Mouse (Mus musculus): ENCODE measurements around the gene Srcin1. TPM values are rescaled to one million over a fixed set of nuclear protein-coding genes. Genes with fewer than 3 reads are reported as not detected.

Srcin1 gene
- total RNA-seq, 2 experiments from 2014 or later = not detected

DNA sequence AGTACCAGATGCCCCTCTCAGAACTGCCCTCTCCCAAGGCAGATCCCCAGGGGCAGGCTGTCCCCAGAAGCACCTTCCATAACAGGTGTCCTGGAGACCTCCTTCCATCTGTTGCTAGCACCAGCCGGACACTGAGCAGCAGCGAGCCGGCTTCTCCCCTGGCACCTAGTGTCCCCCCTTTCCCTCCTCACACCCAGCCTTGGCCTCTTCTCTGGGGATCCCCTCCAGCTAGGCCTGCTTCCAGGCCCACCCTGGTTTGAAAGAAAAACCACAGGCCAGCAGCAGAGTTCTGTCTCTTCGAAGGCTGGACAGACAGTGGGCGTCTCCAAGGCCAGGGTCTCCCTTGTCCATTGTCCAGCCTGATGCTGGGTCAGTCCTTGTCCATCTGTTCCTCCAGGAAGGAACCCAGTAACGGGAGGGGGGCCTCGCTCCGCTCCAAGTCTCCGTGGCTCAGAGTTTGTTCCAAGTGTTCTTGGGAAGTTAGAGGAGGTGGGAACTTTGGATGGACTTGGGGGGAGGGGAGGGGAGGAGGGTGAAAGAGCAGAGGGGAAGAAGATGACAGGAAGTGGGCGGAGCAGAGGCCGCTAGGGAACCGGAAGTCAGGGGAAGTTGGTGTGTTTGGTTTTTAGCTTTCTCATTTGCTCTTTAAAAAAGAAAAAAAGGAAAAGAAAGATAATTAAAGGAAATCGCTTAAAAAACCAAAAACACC, 64.2 kb downstream of the Srcin1 start:
- 0 out of 2 replicates have a peak, but pooled peaks have one; percentile 27 for ATAC-seq (replicated peaks; ENCODE audit: low FRiP score, poor library complexity, severe bottlenecking)

DNA sequence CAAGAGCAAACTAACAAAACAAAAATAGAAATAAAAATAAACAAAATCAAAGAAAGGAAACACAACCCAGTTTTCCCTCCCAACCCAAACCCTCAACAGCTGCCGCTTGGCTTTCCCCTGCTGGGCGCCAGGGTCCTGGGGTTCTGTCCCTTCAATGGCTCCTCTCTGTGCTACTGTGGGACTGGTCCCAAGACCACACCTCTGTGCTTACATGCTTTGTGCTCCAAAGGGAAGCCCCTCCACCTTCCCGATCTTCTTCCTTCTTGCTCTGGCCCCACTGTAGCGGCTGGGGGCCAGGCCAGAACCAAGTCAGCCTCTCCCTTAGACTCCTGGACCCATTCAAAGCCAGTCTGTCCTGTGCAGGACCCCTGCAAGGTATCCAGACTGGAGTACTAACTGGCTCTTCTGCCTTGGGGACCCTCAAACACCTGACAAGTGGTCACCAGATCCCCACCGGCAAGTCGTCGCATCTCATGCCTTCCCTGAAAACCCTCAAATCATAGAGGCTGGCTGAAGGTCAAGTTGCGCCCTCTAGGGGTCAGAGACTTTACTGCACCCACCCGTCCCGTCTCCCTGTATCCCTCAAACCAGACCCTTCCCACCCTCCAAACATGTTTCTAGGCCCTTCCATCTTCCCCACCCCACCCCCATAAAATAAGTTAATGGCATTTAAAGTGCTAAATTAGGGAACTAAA, 64.9 kb downstream of the Srcin1 start:
- ATAC-seq (replicated peaks; ENCODE audit: low FRiP score, poor library complexity, severe bottlenecking) = peak; percentile 63; the same call in 1 of the 2 replicates

DNA sequence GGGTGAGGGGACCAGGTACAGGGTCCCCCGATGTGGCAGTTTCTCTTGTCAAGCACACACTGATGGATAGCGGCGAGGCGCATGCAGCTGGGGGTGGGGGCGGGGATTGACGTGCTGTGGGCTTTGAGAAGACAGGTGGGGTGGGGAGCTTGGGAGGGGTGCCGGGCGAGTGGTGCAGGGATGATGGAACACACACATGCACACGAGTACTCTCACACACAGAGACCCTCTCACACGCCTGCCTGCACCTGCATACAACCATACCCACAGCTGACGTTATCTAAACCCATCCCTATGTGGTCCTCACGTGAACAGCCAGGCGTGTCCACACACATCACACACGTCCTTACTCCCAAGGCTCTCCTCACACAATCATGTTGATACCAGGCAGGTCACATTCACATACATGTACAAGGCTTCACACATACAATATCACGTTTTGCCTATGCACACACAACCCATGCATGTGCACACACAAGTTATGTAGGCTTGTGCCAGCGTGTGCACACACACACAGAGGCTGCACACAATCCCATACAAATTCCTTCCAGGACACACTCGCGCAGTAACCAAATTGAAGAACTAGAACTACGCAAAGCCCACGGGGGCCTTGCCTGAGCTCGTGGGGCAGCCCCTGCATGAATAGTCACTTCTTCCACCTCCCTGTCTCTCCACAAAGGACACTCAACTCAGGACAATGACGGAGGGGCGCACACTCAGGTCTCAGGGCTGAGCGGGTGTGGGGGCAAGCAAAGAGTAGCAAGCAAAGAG, 66.1 kb downstream of the Srcin1 start:
- no peak for ATAC-seq (replicated peaks; ENCODE audit: low FRiP score, poor library complexity, severe bottlenecking)

DNA sequence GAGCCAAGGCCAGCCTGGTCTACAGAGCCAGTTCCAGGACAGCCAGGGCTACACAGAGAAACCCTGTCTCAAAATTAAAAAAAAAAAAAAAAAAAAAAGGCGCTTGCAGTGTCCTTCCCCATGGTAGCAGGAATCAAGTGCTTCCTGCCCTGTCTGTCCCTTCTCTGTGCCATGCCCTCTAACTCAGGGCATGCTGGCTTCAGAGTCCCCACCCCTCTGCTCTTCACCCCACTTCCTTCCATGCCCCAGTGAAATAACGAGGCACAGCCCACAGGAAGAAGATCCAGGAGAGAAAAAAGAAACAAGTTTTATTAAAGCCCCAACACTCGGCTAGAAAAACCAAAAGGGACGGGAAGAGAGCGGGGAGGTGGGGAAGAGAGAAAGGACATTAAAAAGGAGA, 66.9 kb downstream of the Srcin1 start:
- ATAC-seq (replicated peaks; ENCODE audit: low FRiP score, poor library complexity, severe bottlenecking) = no peak

DNA sequence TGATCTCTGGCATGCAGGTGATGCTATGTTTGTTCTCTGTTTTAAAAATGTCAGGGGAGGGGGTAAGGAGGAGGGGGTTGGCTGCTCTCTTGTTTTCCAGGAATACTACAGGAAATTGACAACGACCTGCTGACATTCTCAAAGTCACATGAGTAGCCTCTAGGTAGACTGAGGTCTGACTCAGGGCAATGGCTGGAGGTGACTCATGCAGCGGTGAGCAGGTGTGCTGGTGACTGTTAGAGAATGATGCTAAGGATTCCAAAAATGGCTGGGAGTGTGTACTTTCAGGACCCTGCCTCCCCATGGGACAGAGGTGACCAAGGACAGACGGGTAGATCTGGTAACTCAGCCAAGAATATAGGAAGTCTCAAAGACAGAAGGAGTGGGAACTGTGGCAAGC, 67.8 kb downstream of the Srcin1 start:
- ATAC-seq (replicated peaks; ENCODE audit: low FRiP score, poor library complexity, severe bottlenecking) = no peak

DNA sequence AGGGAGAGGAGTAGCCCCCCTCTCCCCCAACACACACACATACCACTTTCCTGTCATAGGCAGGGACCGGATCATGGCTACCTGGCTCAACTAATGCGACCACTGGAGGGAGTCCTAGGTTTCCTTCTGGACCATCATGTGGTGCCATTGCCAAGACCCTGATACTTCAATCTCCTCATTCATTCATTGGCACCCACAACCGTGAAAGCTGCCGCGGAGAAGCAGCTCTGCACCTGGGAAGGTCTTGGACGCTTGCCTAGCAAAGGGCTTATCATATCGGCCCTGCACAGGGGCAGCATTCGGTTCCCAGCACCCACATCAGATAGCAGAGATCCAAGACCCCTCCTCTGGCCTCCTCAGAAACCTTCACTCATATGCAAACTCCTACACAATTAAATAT, 69.7 kb downstream of the Srcin1 start:
- no peak for ATAC-seq (replicated peaks; ENCODE audit: low FRiP score, poor library complexity, severe bottlenecking)

DNA sequence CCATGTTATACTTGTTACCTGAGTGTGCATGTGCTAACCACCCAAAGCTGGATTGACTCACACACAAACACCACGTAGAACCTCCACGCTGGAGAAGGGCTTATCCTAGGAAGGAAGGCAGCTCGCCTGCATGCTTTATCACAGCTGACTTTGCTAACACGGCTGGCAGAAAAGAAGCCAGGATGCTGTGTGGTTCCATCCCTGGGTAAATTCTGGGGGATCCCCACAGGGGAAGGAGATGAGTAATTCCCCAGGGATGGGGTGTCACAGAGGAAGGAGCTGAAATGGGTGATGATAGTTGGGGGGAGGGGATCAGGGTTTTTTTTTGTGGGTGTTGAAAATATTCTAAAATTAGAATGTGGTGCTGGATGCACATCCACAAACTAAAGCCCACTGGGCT, 70.2 kb downstream of the Srcin1 start:
- no peak for ATAC-seq (replicated peaks; ENCODE audit: low FRiP score, poor library complexity, severe bottlenecking)

DNA sequence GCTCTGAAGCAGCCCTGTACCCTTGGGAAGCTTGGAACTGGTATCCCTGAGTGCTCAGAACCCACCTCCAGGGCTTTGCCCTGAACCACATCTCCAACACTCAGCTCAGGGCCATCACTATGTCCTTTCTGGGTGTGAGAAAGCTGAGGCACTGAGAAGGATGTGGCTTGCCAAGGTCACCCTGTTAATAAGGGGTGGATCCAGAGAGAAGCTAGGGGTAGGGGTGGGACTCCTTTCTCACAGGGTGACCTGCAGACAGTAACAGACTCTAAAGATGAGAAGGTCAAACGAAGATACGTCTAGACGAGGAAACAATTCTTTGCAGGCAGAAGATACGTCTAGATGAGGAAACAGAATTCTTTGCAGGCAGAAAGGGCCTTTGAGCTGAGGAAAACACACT, 73.1 kb downstream of the Srcin1 start:
- ATAC-seq (replicated peaks; ENCODE audit: low FRiP score, poor library complexity, severe bottlenecking) = no peak

DNA sequence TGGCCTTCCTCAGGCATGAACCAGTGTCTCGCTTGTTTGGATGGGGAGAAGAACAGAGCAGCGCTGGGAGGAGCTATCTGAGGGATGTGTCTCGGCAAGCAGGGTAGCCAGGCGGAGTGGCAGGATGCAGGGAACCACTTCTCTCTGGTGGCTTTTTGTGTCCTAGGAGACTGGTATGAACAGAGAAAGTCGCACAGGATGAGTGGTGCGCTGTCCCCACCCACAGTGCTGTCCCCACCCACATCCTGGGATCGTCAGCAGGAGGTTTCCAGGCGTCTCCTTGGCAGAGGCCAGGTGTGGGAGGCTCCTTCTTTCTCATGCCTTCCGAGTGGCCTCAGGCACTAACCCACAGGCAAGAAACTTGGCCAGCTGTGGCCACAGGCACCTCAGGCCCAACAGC, 73.6 kb downstream of the Srcin1 start:
- no peak for ATAC-seq (replicated peaks; ENCODE audit: low FRiP score, poor library complexity, severe bottlenecking)

DNA sequence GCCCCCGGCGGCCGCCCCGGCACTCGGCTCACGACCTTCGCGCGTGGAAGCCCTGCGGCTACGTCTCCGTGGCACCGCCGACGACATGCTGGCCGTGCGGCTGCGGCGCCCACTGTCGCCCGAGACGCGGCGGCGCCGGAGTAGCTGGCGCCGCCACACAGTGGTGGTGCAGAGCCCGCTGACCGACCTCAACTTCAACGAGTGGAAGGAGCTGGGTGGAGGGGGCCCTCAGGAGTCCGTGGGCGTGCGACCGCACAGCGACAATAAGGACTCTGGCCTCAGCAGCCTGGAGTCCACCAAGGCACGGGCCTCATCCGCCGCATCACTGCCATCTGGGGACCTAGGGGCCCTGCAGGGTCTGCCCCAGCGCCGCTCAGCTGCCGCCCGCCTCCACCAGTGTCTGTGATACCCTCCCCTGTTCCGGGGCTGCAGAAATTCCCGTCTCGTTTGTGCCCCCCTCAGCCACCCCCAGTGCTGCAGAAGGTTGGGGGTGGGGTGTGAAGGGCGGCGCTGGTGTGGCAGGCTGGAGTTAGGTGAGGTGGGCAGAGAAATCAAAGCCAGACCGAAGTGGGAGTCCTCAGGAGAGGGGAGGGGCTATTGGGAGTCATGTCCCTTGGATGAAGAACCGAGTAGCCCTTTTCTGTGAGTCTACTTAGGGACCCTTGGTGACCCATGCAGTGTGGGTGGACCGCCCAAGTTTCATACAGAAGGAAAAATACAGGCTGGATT, 75.1 kb downstream of the Srcin1 start:
- no peak for ATAC-seq (replicated peaks; ENCODE audit: low FRiP score, poor library complexity, severe bottlenecking)

DNA sequence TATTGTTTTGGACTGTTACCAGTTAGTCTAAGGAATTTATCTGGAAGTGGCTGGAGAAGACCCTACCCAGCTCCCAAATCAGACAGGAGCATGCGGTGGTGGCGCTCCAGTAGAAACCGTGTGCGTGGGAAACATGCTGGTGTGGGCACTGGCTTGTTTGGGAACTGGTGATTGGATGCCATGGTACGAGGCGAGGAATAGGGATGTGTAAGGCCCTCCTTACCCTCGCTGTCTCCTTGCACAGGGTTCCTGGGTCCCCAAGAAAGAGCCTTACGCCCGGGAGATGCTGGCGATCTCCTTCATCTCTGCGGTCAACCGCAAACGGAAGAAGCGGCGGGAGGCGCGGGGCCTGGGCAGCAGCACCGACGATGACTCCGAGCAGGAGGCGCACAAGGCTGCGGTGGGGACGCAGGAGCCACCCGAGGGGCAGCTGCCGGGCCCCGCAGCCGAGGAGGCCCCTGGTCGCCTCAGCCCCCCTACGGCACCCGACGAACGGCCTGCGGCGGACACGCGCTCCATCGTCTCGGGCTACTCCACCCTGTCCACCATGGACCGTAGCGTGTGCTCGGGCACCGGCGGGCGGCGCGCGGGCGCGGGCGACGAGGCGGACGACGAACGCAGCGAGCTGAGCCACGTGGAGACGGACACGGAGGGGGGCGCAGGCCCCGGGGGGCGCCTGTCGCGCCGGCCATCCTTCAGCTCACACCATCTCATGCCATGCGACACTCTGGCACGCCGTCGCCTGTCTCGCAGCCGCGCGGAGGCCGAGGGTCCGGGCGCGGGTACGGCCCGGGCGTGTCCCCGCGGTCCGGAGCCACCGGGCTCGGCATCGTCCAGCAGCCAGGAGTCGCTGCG, 75.9 kb downstream of the Srcin1 start, which contains the start of gene 4933428G20Rik:
4933428G20Rik (minus strand) TSS at position 476 of the 855 bp plus-strand sequence.
- ATAC-seq (replicated peaks; ENCODE audit: low FRiP score, poor library complexity, severe bottlenecking) = no peak

DNA sequence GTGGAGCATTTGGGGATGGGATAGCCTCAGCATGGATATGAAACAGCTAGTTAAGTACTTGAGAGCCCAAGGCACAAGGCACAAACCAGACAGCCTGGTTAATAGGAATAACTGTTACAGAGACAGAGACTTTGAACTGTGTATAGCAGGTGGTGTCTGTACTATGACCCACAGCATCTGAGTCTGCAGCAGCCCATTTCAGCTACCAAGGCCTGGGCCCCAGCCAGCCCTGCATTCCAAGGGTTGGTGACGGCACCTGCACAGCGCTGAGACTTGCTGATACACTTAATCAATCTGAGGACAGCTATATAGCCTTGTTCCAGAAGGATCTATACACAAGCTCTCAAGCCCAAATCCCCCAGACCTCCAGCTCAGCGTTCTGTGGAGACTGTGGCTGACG, 78.4 kb downstream of the Srcin1 start:
- ATAC-seq (replicated peaks; ENCODE audit: low FRiP score, poor library complexity, severe bottlenecking) = no peak

DNA sequence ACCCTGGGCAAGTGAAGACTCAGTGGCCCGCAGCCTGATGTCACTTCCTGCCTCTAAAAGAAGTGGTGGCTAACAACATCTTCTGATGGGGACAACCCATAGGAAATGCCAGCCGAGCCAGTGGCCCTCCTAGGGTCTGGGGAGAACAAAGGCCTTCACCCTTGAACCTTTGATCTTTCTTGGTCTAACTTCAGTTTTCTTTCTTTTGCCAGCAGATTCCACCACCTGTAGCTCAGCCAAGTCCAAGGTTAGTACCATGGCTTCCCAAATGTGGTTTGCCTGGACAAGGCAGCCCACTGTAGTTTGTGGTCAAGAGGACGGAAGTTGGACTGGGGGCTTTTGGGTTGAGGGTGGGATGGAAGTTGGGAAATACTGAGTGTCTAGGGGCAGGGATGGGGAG, 83.2 kb downstream of the Srcin1 start:
- no peak for ATAC-seq (replicated peaks; ENCODE audit: low FRiP score, poor library complexity, severe bottlenecking)

DNA sequence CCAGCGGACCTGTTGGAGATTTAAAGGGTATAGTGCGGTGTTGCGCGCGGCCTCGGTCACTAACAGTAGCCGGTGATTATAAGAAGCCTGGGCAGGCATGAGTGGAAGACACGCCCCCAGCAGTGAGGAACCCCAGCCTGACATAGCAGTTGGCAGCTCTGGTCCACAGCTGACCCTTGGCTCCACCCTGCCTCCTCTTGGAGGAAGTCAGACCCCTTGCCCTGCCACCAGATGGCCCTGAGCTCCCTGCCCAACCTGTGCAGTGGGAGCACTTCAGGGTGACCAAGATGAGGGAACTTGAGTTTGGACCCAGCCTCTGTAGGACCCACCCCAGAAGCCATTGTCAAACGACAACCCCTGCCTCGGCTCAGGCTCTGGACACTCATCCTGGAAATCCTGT, 84.3 kb downstream of the Srcin1 start:
- ATAC-seq (replicated peaks; ENCODE audit: low FRiP score, poor library complexity, severe bottlenecking) = no peak

DNA sequence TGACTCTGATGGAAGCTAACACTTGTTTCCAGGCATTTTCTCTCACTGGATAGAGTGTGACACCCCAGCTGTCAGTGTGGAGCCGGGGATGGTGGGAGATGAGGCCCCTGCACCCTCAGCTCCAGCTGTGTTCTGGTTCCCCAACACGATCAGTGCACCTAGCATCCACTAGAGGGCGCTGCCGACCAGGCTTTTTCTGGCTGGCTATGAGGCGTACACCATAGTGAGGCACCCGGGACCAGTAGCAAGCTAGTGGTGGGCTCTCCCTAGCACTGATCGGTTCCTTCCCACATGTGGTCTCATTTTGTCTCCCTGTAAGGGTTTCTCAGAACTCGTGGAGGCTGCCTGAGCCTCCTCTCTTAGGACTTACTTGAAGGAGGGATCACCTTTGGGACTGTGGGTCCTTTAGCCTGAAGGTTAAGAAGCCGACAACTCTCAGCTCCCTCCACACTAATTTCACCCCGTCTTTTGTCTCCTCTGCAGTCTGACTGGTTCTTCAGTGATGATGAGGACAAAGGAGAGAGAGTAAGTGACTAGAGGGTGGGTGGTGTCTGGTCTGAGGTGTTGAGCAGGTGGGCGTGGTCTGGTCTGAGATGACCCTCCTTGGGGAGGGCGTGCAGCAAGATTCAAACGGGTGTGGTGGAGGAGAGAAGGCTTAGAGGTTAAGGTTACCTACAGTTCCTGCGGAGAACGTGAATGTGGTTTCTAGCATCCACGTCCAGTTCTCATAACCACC, 86.2 kb downstream of the Srcin1 start:
- ATAC-seq (replicated peaks; ENCODE audit: low FRiP score, poor library complexity, severe bottlenecking) = peak; percentile 62

DNA sequence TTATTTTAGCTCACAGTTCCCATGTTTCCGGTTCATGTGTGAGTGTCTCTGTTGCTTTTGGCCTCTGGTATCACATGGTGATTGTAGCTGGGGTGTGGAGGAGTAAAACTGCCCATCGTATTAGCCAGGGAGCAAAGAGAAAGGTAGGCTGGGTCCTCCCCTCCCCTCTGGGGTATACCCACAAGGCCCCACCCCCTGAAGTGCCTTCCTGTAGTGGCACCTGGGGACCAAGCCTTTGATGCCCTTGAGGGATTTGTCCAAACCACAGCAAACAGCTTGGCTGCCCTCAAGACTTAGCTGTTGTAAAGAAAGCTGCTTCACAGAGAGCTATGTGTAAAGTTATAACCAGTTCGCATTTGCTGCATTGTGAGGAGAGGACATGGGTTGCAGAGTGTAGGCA, 88.3 kb downstream of the Srcin1 start:
- no peak for ATAC-seq (replicated peaks; ENCODE audit: low FRiP score, poor library complexity, severe bottlenecking)

DNA sequence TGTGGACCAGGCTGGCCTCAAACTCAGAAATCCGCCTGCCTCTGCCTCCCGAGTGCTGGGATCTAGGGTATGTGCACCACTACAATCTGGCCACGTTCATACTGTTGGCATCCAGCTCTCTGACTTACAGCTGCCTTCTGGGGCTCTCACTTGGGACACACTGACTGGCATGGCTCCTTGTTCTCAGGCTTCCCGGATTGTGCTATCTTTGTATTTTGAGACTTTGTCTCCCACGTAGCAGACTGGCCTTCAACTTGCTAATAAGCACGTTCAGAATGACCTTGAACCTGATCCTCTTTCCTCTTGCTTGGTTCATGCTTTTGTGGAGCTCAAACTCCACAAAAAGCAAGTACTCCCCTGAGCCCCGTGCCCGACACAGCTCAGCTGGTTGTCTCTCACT, 90.3 kb downstream of the Srcin1 start:
- no peak for ATAC-seq (replicated peaks; ENCODE audit: low FRiP score, poor library complexity, severe bottlenecking)

DNA sequence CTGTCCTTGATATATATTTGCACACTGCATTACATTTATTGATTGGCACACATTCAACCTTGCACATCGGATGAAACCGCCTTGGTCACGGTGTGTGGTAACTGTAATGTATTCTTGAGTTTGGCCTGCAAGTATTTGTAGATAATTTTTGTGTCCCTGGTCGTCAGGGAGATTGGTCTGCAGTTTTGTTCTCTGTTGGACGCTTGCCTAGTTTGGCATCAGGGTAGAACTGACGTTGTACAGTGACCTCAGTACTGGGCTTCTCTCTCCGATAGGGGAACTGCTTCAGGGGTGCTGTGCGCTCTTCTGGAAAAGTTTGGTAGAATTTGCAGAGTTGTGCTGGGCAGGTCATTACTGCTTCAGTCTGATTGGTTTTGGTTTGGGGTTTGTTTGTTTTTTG, 96.2 kb downstream of the Srcin1 start:
- ATAC-seq (replicated peaks; ENCODE audit: low FRiP score, poor library complexity, severe bottlenecking) = no peak

DNA sequence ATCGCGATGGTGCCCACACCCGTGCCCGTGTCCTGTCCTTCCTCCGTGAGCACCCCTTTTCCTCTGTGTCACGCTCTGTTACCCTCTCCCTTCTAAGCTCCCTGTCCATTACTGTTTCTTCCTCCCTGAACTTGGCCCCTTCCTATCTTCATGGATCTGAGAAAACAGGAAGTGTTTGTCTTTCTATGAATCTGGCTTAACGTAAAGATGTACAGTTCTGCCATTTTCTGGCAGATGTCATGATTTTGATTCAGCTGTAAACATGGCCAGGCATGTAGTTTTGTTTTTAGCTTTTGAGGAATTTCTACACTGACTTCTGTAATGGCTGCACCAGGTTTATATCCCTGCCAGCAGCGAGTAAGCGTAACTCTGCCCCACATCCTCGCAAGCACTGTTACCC, 96.9 kb downstream of the Srcin1 start:
- ATAC-seq (replicated peaks; ENCODE audit: low FRiP score, poor library complexity, severe bottlenecking) = no peak
